Mouse (Mus musculus) heart, postnatal 36 days (tissue): ENCODE results near the gene Sctr. TPM values are rescaled to one million over a fixed set of nuclear protein-coding genes. Genes with fewer than 3 reads are reported as not detected.

ENCODE experiments used
- DNase-seq, 2 experiments: peaks; one replicate each; pipeline ENCODE4 v3.0.0; 2021 to 2022
- intact Hi-C: fragments of 180-260 bp; cut with DNase I; formaldehyde crosslinking; loops from one replicate; pipeline ENCODE4 v1.15.1; 2025
- total RNA-seq, 2 experiments: library from RNA; stranded (reverse); gene quantifications; 2 replicates each; pipeline ENCODE4 v1.2.3; 2021

The Sctr gene
- not detected for total RNA-seq

- intact Hi-C loops: no loop called here
- DNase-seq: no peak
Measured at GRCm38 (mm10) chr1:120006844-120007790, at the start of gene Sctr. Gene Sctr (plus strand): TSS chr1:120006894.

GRCm38 (mm10) chr1:119957716-119958222 lies 48.9 kb upstream of the Sctr start:
- no peak for DNase-seq
- intact Hi-C loops: no loop called here

- intact Hi-C loops: no loop called here
- no peak for DNase-seq
Measured at GRCm38 (mm10) chr1:119959464-119959863, 47.2 kb upstream of the Sctr start.

- intact Hi-C loops: no loop called here
- DNase-seq: no peak
Measured at GRCm38 (mm10) chr1:119959920-119960319, 46.8 kb upstream of the Sctr start.

- intact Hi-C loops: no loop called here
- no peak for DNase-seq
Measured at GRCm38 (mm10) chr1:119965804-119966514, 40.7 kb upstream of the Sctr start.

GRCm38 (mm10) chr1:119973117-119973516 lies 33.6 kb upstream of the Sctr start:
- DNase-seq: no peak
- intact Hi-C loops: no loop called here

- intact Hi-C loops: no loop called here
- DNase-seq: no peak
Measured at GRCm38 (mm10) chr1:119975141-119975540, 31.6 kb upstream of the Sctr start.

- intact Hi-C loops: no loop called here
- no peak for DNase-seq
Measured at GRCm38 (mm10) chr1:119986555-119986954, 20.1 kb upstream of the Sctr start.

GRCm38 (mm10) chr1:119996798-119997581 lies 9.7 kb upstream of the Sctr start, which contains the start of gene Cfap221:
Gene Cfap221 (minus strand): TSS chr1:119997234.
- intact Hi-C loops: no loop called here
- peak; percentile 39 to 49 for DNase-seq

- no peak for DNase-seq
- intact Hi-C loops: no loop called here
Measured at GRCm38 (mm10) chr1:119997644-119998043, 9.1 kb upstream of the Sctr start.

- intact Hi-C loops: no loop called here
- no peak for DNase-seq
Measured at GRCm38 (mm10) chr1:120007851-120008588, 1.3 kb downstream of the Sctr start.

GRCm38 (mm10) chr1:120012638-120013037 lies 5.9 kb downstream of the Sctr start:
- intact Hi-C loops: loop anchor here (1.0 to 10.0 kb wide), 3 partner anchors 194 to 558 kb away; no protein-coding TSS in a partner anchor

GRCm38 (mm10) chr1:120013111-120013510 lies 6.4 kb downstream of the Sctr start:
- intact Hi-C loops: loop anchor here (1.0 to 10.0 kb wide), 3 partner anchors 194 to 558 kb away; no protein-coding TSS in a partner anchor

More at GRCm38 (mm10) chr1:120012638-120013037, 5.9 kb downstream of the Sctr start:
- DNase-seq: no peak

GRCm38 (mm10) chr1:120016240-120016639 lies 9.5 kb downstream of the Sctr start:
- intact Hi-C loops: loop anchor here (10.0 kb wide), 1 partner anchor 561 kb away; no protein-coding TSS in a partner anchor
- DNase-seq: no peak

More at GRCm38 (mm10) chr1:120013111-120013510, 6.4 kb downstream of the Sctr start:
- DNase-seq: peak; percentile 49 to 73

- no peak for DNase-seq
- intact Hi-C loops: loop anchor here (10.0 kb wide), 1 partner anchor 564 kb away; no protein-coding TSS in a partner anchor
Measured at GRCm38 (mm10) chr1:120018900-120019299, 12.2 kb downstream of the Sctr start.

GRCm38 (mm10) chr1:120019428-120019827 lies 12.7 kb downstream of the Sctr start:
- DNase-seq: no peak
- intact Hi-C loops: loop anchor here (10.0 kb wide), 1 partner anchor 565 kb away; no protein-coding TSS in a partner anchor

- DNase-seq: no peak
- intact Hi-C loops: no loop called here
Measured at GRCm38 (mm10) chr1:120020322-120020897, 13.7 kb downstream of the Sctr start.

- no peak for DNase-seq
- intact Hi-C loops: no loop called here
Measured at GRCm38 (mm10) chr1:120021951-120022350, 15.3 kb downstream of the Sctr start.
